Mouse (Mus musculus) ES-Bruce4 (cell line): ENCODE measurements around the gene Cd180.

ENCODE experiments used
- CTCF ChIP-seq: IDR thresholded peaks from one replicate; pipeline ENCODE4 v1.8.1; 2011; ENCODE audit warnings: low read depth, low read length
- EP300 ChIP-seq: IDR thresholded peaks from 2 replicates; pipeline ENCODE4 v1.6.1; 2011; ENCODE audit warnings: low read depth, low read length; ENCODE audit not compliant: insufficient read depth

DNA sequence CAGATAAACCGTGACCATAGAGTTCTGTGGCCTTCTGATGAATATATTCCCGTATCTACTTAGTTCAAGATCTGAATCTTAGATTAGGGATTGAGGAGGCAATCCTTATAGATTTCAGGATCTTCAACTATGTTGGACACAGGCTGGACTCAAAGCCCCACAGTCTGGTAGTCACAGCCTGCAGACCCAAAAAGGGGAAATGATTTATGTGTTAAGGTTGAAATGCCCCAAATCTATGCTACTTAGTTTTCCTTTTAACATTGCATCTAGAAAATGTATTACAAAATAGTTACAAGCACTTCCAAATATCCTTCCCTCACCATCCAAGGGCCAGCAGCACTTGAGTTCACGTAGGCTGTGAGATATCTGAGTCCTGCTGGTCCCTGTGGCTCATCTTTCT lies 7.4 kb downstream of the Cd180 start:
- TF ChIP-seq EP300: no peak
- no peak for TF ChIP-seq CTCF
